Mouse (Mus musculus) liver, embryonic 16.5 days (tissue): Measurements from ENCODE around the gene Sox5. TPM values are rescaled to one million over a fixed set of nuclear protein-coding genes. Genes with fewer than 3 reads are reported as not detected.

Experiments used
- ATAC-seq: fragments of 200-750 bp; cut with Nextera tagmentation; 2 replicates; pipeline ENCODE4 v1.8.0; 2017; ENCODE audit warnings: low read depth, mild to moderate bottlenecking, moderate number of reproducible peaks, moderate library complexity
- H3K27ac ChIP-seq: fragments of 300-500 bp; sonication (generic); 2 replicates; pipeline ENCODE4 v1.5.1; 2014; ENCODE audit warnings: mild to moderate bottlenecking, low read length
- H3K27me3 ChIP-seq: fragments of 300-500 bp; sonication (generic); 2 replicates; pipeline ENCODE4 v1.6.1; 2014; ENCODE audit warnings: low read depth, low read length, mixed read lengths; ENCODE audit not compliant: control insufficient read depth, insufficient read depth
- H3K36me3 ChIP-seq: fragments of 300-500 bp; sonication (generic); 2 replicates; pipeline ENCODE4 v1.6.1; 2014; ENCODE audit warnings: mild to moderate bottlenecking; ENCODE audit not compliant: control insufficient read depth, insufficient read depth
- H3K4me1 ChIP-seq: fragments of 300-500 bp; sonication (generic); 2 replicates; pipeline ENCODE4 v1.6.1; 2014; ENCODE audit warnings: low read depth, low read length, mixed read lengths; ENCODE audit not compliant: control insufficient read depth
- H3K4me2 ChIP-seq: fragments of 300-500 bp; sonication (generic); 2 replicates; pipeline ENCODE4 v1.6.1; 2014; ENCODE audit warnings: low read depth, low read length, mixed read lengths
- H3K4me3 ChIP-seq: fragments of 300-500 bp; sonication (generic); 2 replicates; pipeline ENCODE4 v1.5.1; 2014; ENCODE audit warnings: low read depth, mild to moderate bottlenecking, low read length
- H3K9ac ChIP-seq: fragments of 300-500 bp; sonication (generic); 2 replicates; pipeline ENCODE4 v1.6.1; 2014; ENCODE audit warnings: low read depth, low read length
- H3K9me3 ChIP-seq: fragments of 300-500 bp; sonication (generic); replicated peaks from 2 replicates; pipeline ENCODE4 v1.6.1; 2016; ENCODE audit warnings: low read length; ENCODE audit not compliant: control insufficient read depth
- WGBS: fragments of 180-500 bp; shearing (Covaris S2); extraction: QIAGEN DNeasy Blood & Tissue Kit; methylation state at CpG from one replicate; pipeline ENCODE4 v1.1.7; 2014; ENCODE audit not compliant: insufficient replicate concordance; 5-methylcytosine and 5-hydroxymethylcytosine counted together
- polyA plus RNA-seq: library from polyadenylated mRNA; unstranded; fragments of >200 nt; fragmentation: Nextera tagmentation; extraction: Ambion mirVana; gene quantifications from 2 replicates; pipeline ENCODE4 v1.2.1, GENCODE M21; 2015

The Sox5 gene
- polyA plus RNA-seq, 1 experiment from 2014 or later: 7.5 TPM

DNA sequence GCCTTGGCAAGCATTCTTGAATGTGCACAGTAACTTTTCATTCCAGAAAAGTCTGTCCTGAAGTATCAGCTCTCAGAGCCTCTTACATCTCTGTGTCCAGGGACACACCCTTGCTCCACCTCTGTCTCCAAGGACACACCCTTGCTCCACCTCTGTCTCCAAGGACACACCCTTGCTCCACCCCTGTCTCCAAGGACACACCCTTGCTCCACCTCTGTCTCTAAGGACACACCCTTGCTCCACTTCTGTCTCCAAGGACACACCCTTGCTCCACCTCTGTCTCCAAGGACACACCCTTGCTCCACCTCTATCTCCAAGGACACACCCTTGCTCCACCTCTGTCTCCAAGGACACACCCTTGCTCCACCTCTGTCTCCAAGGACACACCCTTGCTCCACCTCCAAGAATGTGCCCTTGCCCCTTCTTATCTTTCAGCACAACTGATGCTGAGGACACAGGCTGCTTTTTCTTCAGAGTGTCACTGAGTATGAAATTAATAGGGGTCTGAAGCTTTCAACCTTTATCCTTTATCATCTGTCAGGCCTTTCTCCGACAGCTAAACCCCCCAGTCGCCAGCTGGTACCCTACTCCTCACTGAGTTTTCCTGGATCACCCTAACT is 452.4 kb downstream of the Sox5 start:
- 45% methylated on average over 2 of the region's 2 CpGs for WGBS
- H3K27ac ChIP-seq: no peak overlapping the region
- H3K9me3 ChIP-seq: no peaks in the 10 kb centered on the region

DNA sequence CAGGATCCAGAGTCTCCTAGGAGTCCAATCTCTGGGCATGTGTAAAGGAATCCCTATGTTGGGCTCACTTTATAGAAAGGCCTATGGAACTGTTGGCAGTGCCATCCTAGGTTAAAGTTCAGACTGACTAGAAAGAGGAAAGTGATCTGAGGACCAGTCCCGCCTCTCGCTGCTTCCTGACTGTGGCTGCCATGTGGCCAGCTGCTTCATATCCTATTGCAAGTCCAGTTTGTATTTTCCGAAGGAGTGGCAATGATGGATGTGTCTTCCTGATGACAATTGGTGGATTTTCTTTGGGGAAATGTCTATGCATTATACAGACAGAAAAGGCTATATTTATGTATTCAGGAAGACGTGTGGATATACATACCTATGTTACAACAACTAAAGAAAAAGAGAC is 453.0 kb downstream of the Sox5 start:
- ATAC-seq: no peak
- H3K4me2 ChIP-seq: no peak overlapping the region
- H3K27me3 ChIP-seq: no peaks in the 10 kb centered on the region
- H3K27ac ChIP-seq: no peak overlapping the region
- H3K4me1 ChIP-seq: no peaks in the 10 kb centered on the region; the same call in 1 of the 2 replicates
- no peaks in the 10 kb centered on the region for H3K9me3 ChIP-seq
- no peak overlapping the region for H3K9ac ChIP-seq
- WGBS: 69% methylated on average over 4 of the region's 4 CpGs
- no peaks in the 10 kb centered on the region for H3K36me3 ChIP-seq
- no peak overlapping the region for H3K4me3 ChIP-seq

More for the DNA sequence above, 452.4 kb downstream of the Sox5 start:
- H3K4me1 ChIP-seq: no peaks in the 10 kb centered on the region; the same call in 1 of the 2 replicates
- H3K36me3 ChIP-seq: no peaks in the 10 kb centered on the region
- H3K4me2 ChIP-seq: no peak overlapping the region
- H3K4me3 ChIP-seq: no peak overlapping the region
- ATAC-seq: no peak
- H3K27me3 ChIP-seq: no peaks in the 10 kb centered on the region
- H3K9ac ChIP-seq: no peak overlapping the region

DNA sequence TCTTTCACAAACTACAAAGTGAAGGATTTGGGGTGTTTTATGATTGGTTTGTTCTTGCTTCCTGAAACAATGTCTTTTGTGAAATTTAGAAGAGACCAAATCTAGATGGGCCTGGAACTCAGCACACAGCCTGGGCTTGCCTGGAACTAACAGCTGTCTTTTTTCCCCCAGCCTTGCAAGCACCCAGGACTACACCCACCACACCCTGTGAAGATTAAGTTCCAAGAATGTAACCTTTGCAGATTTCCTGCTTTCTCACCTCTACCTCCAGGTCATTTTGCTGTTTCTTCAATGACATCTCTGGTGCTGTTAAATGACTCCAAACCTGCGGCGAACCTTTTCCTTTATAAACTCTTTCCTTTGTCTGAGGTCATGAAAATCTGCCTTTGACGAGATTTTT is 455.0 kb downstream of the Sox5 start:
- no peaks in the 10 kb centered on the region for H3K4me1 ChIP-seq
- ATAC-seq: no peak
- no peaks in the 10 kb centered on the region for H3K9me3 ChIP-seq
- H3K4me2 ChIP-seq: no peak overlapping the region
- H3K4me3 ChIP-seq: no peak overlapping the region
- no peak overlapping the region for H3K9ac ChIP-seq
- 67% methylated on average over 3 of the region's 3 CpGs for WGBS
- H3K27me3 ChIP-seq: no peaks in the 10 kb centered on the region
- no peak overlapping the region for H3K27ac ChIP-seq
- H3K36me3 ChIP-seq: no peaks in the 10 kb centered on the region

DNA sequence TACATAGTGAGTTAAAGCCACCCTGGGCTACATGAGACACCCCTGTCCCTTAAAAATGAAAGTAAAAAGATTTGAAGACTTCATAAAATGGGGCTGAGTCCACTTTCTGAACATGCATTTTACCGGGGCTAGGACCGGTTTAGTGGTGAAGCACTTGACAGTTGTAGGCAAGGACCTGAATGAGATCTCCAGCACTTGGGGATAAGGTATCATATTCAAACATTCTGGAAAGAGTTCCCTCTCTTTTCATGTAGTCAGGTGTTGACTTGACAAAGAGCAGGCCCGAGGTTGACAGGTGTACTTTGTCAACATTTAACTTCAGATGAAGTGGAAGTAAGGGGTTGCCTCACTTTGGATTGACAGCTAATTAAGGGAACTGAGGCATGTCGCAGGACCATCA is 458.4 kb downstream of the Sox5 start:
- 70% methylated on average over 4 of the region's 4 CpGs for WGBS
- H3K27me3 ChIP-seq: no peaks in the 10 kb centered on the region
- H3K4me1 ChIP-seq: no peaks in the 10 kb centered on the region
- no peak overlapping the region for H3K4me2 ChIP-seq
- no peaks in the 10 kb centered on the region for H3K9me3 ChIP-seq
- H3K27ac ChIP-seq: no peak overlapping the region
- H3K9ac ChIP-seq: no peak overlapping the region
- H3K36me3 ChIP-seq: no peaks in the 10 kb centered on the region
- H3K4me3 ChIP-seq: no peak overlapping the region
- ATAC-seq: no peak

DNA sequence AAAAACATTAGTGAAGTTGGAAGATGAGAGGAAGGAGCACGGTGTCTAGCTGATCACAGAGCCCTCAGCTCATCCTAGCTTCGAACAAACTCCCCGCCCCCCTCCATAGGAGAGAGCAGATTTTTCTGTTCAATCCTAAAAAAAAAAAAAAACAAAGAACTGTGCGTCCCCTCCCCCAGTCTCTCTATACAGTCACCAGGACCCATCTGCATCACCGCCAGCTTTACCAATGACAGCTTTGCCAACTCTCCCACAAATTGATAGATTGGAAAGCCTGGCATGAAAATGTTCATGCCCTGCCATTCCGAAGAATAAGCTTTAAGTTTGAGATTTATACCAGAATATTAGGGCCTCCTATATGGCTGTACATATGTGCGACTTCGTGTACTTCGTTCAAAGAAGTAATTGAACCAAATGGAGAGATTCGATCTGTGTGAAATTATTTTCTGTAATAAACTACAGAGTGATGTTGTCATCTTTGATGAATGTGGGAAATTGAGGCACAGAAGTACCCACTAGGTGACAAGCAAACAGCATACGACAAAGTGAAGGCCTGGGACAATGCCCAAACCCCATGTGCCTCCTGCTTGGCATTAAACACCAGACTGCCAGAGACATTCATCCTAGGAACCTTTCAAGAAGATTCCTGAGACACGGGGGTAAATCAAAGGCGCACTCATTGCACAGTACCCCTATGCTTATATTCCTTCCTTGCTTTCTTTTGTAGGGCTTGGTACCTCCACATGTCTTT is 459.3 kb downstream of the Sox5 start:
- ATAC-seq: no peak
- Histone ChIP-seq H3K27me3 (no peaks in the 10 kb centered on the region), H3K36me3 (no peaks in the 10 kb centered on the region), H3K27ac (no peak overlapping the region), H3K9ac (no peak overlapping the region), H3K4me1 (no peaks in the 10 kb centered on the region), H3K4me3 (no peak overlapping the region), H3K4me2 (no peak overlapping the region), H3K9me3 (no peaks in the 10 kb centered on the region)
- WGBS: 79% methylated on average over 13 of the region's 13 CpGs

DNA sequence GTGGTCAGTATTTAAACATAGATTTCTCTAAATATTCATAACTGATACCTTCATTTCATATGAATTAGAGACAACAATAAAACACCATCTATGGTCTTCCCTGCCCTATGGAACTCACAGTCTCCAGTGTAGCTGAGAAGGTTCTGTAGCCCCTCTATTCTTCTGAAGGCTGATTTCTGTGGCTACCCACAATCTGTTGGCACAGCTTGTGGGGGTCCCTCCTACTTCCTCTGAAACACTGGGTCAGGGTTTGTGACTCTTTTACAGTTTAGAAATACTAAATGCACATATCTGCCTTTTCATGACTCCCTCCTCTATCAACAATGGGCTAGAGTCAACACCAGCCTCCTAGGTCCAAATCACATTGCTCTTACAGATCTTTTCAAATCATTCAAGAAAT is 461.4 kb downstream of the Sox5 start:
- Histone ChIP-seq H3K36me3 (no peaks in the 10 kb centered on the region), H3K27me3 (no peaks in the 10 kb centered on the region), H3K4me2 (no peak overlapping the region), H3K27ac (no peak overlapping the region), H3K4me3 (no peak overlapping the region), H3K9me3 (no peaks in the 10 kb centered on the region), H3K9ac (no peak overlapping the region), H3K4me1 (no peaks in the 10 kb centered on the region)
- no peak for ATAC-seq

DNA sequence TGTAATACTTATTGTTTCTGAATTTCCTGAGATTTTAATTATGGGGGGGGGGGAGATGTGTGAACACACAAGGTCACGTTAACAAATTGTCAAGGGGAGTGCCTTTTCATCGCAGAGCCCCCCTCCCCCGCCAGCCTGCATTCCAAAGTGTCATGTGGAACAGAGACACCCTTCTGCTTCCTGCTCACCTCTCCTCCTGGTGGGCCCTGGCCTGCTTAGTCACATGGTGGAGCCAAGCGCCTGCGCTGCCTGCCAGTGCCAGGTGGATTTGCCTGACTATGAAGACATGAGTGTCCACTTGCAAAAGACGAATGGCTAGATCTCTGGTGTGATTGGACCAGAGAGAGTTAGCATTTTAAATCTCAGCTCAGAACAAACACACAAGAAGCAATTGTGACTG is 462.1 kb downstream of the Sox5 start:
- Histone ChIP-seq H3K4me2 (no peak overlapping the region), H3K9me3 (no peaks in the 10 kb centered on the region), H3K9ac (no peak overlapping the region), H3K4me3 (no peak overlapping the region), H3K27ac (no peak overlapping the region), H3K36me3 (no peaks in the 10 kb centered on the region), H3K4me1 (no peaks in the 10 kb centered on the region), H3K27me3 (no peaks in the 10 kb centered on the region)
- ATAC-seq: no peak
- 56% methylated on average over 6 of the region's 6 CpGs for WGBS

DNA sequence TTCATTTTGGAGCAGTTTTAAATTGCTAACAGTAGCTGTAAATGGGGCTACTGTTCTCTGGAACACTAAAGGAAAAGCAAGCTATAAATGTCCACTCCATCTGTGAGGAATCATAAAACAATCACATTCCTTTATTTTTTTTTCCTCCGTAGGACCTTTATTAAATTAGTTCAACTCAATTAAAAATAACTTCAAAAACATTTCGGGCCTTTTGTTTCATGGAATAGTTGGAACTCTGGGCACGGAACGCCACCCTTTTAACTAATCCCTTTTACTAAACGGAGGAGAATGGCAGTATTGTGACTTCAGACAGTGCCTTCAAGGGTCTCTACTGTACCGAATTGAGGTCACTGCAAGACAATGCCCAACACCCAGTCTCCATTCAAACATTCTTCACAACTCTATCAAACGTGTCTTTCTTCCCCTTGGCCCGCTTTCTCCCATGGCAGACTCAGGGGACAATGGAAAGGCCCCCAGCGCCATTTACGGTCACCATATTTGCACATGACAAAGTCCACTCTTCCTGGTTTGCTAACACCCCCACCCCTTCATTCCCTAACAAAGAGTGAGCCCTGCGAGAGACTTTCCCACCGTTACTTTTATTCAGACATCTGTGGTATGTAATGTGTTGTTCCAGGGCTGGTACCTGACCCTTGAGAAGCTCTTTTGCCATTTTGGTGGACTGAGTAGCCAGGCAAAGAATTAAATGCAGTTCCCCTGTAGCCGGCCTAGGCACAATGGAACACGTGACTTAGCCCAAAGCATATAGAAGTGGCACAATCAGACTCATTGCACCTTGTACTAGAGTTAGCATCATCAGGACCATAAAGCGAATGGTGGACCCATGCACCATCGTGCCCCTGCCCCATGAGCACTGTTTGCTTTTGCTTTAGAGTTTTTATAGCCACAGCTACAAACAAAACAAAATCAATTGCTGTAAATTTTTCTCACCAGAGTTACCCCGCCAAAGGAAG is 468.7 kb downstream of the Sox5 start:
- Histone ChIP-seq H3K27ac (no peak overlapping the region), H3K9me3 (no peaks in the 10 kb centered on the region), H3K9ac (no peak overlapping the region), H3K4me2 (no peak overlapping the region), H3K36me3 (no peaks in the 10 kb centered on the region), H3K4me3 (no peak overlapping the region), H3K27me3 (no peaks in the 10 kb centered on the region), H3K4me1 (no peaks in the 10 kb centered on the region)
- 64% methylated on average over 17 of the region's 17 CpGs for WGBS
- no peak for ATAC-seq
